Mouse (Mus musculus): ENCODE results near the gene Cacng3. TPM values are rescaled to one million over a fixed set of nuclear protein-coding genes. Genes with fewer than 3 reads are reported as not detected.

The Cacng3 gene
- polyA plus RNA-seq, 1 experiment from 2014 or later, result 0.21 TPM

GRCm38 (mm10) chr7:122657423-122658126 is 12.7 kb upstream of the Cacng3 start:
- no peaks in the 10 kb centered on the region for H3K36me3 ChIP-seq
- no peaks in the 10 kb centered on the region for H3K9me3 ChIP-seq
- H3K9ac ChIP-seq, result no peak overlapping the region
- H3K4me1 ChIP-seq, result no peaks in the 10 kb centered on the region
- no peak overlapping the region for H3K4me3 ChIP-seq (replicated peaks)
- H3K27ac ChIP-seq, result no peak overlapping the region
- 0 out of 2 replicates have a peak, but pooled peaks have one; percentile 22 for ATAC-seq (ENCODE audit: insufficient read depth, low FRiP score, low read depth)
- 63% methylated on average over 5 of the region's 5 CpGs for WGBS
- H3K4me2 ChIP-seq, result no peak overlapping the region
- no peaks in the 10 kb centered on the region for H3K27me3 ChIP-seq (replicated peaks)

DNA sequence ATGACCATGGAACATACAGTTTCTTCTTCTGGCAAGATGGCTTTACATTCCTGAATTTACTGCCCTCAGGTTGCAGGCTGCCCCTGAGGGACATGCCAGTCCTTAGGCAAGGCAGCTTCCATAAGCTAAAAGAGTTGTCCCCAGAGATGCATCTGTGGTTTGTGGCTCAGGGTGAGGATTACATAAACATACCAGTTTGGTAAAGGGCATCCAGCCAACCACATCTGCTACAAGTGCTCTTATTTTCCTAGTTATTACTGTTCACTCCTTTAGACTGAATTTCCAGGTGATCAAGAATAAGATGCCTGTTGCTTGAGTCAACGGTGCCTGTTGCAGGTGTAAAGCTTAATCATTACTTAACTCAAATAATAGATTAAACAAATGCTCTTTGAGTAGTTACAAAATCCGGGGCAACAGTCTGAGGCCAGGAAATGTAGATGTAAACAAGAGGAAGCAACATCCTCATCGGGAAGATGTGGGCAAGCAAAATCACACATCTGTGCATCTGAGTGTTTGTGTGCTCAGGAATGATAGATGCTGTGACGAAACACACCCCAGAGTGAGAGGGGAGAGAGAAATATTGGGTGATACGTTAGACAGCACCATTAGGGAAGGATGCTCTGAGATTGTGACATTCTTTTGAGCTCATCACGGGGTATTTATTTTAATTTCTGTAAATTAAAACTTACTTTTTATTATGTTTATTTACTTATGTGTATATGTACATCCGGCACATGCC is 4.8 kb upstream of the Cacng3 start:
- Histone ChIP-seq H3K4me2 (no peak overlapping the region), H3K9me3 (no peaks in the 10 kb centered on the region), H3K9ac (no peak overlapping the region), H3K4me3 (replicated peaks) (no peak overlapping the region), H3K27ac (no peak overlapping the region), H3K27me3 (replicated peaks) (0 out of 2 replicates have a peak, but pooled peaks cover 3% of the 10 kb centered on the region), H3K36me3 (no peaks in the 10 kb centered on the region), H3K4me1 (no peaks in the 10 kb centered on the region)
- no peak for ATAC-seq (ENCODE audit: insufficient read depth, low FRiP score, low read depth)
- WGBS, result 46% methylated on average over 7 of the region's 7 CpGs

GRCm38 (mm10) chr7:122667903-122668302 is 2.4 kb upstream of the Cacng3 start:
- H3K27me3 ChIP-seq (replicated peaks), result peaks cover 9% of the 10 kb centered on the region; the same call in 1 of the 2 replicates
- 22% methylated on average over 5 of the region's 5 CpGs for WGBS

DNA sequence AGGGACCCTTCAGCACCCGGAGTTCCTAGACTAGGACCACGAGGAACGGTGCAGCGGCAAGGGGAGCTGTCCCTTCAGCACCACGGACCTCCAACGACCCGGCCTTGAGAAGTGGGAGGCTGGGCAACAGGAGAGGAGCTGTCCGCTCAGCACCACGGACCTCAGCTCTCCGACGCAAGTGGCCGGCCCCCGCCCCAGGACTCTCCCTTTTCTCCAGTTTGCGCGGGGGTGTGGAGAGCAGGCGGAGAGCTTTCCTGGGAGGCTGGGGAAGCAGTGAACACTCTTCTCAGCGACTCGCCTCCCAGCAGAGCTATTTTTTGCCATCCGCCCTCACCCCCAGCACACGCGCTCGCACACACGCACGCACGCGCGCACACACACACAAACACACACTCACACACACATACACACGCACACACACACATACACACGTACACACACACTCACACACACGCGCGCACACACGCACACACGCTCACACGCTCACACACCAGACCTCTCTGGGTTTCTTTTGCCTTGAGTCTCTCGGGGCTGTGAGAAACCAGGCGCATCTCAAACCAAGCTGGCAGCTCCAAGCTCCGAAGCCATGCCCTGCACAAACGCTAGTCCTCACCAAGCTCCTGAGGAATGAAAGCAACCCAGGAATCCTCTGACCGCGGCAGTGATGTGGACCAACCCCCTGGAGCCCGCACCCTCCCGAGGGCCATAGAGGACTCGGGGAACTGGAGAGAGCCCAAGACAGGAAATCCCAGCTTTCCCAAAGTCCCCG is 765 bp downstream of the Cacng3 start:
- no peaks in the 10 kb centered on the region for H3K36me3 ChIP-seq
- no peaks in the 10 kb centered on the region for H3K9me3 ChIP-seq
- no peaks in the 10 kb centered on the region for H3K4me1 ChIP-seq
- H3K27ac ChIP-seq, result no peak overlapping the region
- H3K9ac ChIP-seq, result no peak overlapping the region
- peaks cover 9% of the 10 kb centered on the region; the same call in 1 of the 2 replicates for H3K27me3 ChIP-seq (replicated peaks)
- WGBS, result 7% methylated on average over 45 of the region's 45 CpGs
- ATAC-seq (ENCODE audit: insufficient read depth, low FRiP score, low read depth), result peak; percentile 88
- H3K4me2 ChIP-seq, result 0 out of 2 replicates have a peak overlapping the region, but pooled peaks have one; percentile 22
- H3K4me3 ChIP-seq (replicated peaks), result no peak overlapping the region

More at GRCm38 (mm10) chr7:122667903-122668302, 2.4 kb upstream of the Cacng3 start:
- H3K4me3 ChIP-seq (replicated peaks), result no peak overlapping the region
- no peaks in the 10 kb centered on the region for H3K4me1 ChIP-seq
- H3K4me2 ChIP-seq, result no peak overlapping the region
- no peak overlapping the region for H3K9ac ChIP-seq
- ATAC-seq (ENCODE audit: insufficient read depth, low FRiP score, low read depth), result no peak
- no peak overlapping the region for H3K27ac ChIP-seq
- no peaks in the 10 kb centered on the region for H3K36me3 ChIP-seq
- H3K9me3 ChIP-seq, result no peaks in the 10 kb centered on the region

- no peak overlapping the region for H3K4me2 ChIP-seq
- no peaks in the 10 kb centered on the region for H3K9me3 ChIP-seq
- ATAC-seq (ENCODE audit: insufficient read depth, low FRiP score, low read depth), result no peak
- no peak overlapping the region for H3K4me3 ChIP-seq (replicated peaks)
- no peaks in the 10 kb centered on the region for H3K36me3 ChIP-seq
- no peaks in the 10 kb centered on the region for H3K4me1 ChIP-seq
- peaks cover 9% of the 10 kb centered on the region; the same call in 1 of the 2 replicates for H3K27me3 ChIP-seq (replicated peaks)
- H3K27ac ChIP-seq, result no peak overlapping the region
- WGBS, result 43% methylated on average over 5 of the region's 5 CpGs
- no peak overlapping the region for H3K9ac ChIP-seq
Measured at GRCm38 (mm10) chr7:122672981-122673380, 2.7 kb downstream of the Cacng3 start.

DNA sequence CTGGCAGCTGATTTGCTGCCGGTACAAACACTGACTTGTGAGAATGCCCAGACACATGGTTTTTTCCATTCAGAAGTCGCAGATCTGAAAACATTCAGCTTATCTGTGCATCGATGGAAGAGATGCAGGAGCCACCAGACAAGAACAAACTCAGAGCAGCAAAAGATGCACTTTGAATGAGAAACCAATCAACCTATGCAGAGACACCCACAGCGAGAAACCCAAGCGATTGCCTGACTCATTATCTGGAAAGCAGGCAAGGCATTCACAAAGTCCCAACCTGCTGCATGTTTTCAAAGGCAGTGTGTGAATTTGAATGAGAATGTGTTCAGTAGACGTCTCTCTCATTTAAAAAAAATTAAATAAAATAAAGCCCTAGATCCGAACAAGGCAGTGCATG is 4.9 kb downstream of the Cacng3 start:
- H3K27me3 ChIP-seq (replicated peaks), result peaks cover 8% of the 10 kb centered on the region; the same call in 1 of the 2 replicates
- H3K36me3 ChIP-seq, result no peaks in the 10 kb centered on the region
- H3K4me3 ChIP-seq (replicated peaks), result no peak overlapping the region
- H3K9me3 ChIP-seq, result no peaks in the 10 kb centered on the region
- H3K4me1 ChIP-seq, result no peaks in the 10 kb centered on the region
- H3K4me2 ChIP-seq, result no peak overlapping the region
- H3K27ac ChIP-seq, result no peak overlapping the region
- no peak for ATAC-seq (ENCODE audit: insufficient read depth, low FRiP score, low read depth)
- WGBS, result 81% methylated on average over 7 of the region's 7 CpGs
- no peak overlapping the region for H3K9ac ChIP-seq

GRCm38 (mm10) chr7:122701751-122702150 is 31.5 kb downstream of the Cacng3 start:
- WGBS, result 61% methylated on average over 5 of the region's 5 CpGs
- no peak overlapping the region for H3K9ac ChIP-seq
- H3K36me3 ChIP-seq, result no peaks in the 10 kb centered on the region
- H3K4me1 ChIP-seq, result no peaks in the 10 kb centered on the region
- H3K4me2 ChIP-seq, result no peak overlapping the region
- no peak for ATAC-seq (ENCODE audit: insufficient read depth, low FRiP score, low read depth)
- H3K27ac ChIP-seq, result no peak overlapping the region
- no peaks in the 10 kb centered on the region for H3K27me3 ChIP-seq (replicated peaks)
- no peaks in the 10 kb centered on the region for H3K9me3 ChIP-seq
- no peak overlapping the region for H3K4me3 ChIP-seq (replicated peaks)

DNA sequence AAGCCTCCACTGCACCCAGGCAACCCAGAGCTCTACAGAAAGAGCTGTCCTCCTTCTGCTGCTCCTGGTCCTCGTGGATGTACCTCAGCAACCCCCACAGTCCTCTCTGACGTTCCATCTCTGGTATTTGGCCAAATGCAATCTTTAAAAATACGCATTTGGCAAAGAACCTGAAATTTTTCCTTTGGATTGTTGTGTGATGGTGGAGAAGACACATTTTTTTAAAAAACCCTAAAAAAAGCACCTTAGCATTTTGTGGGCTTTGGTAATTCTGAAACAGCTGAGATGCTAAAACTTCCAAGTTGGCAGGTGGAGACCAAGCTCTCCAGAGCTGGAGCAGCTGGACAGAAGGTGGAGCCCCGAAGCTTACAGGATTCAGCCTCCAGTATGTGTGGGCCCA is 32.2 kb downstream of the Cacng3 start:
- H3K27ac ChIP-seq, result no peak overlapping the region
- no peak for ATAC-seq (ENCODE audit: insufficient read depth, low FRiP score, low read depth)
- H3K36me3 ChIP-seq, result no peaks in the 10 kb centered on the region
- no peak overlapping the region for H3K9ac ChIP-seq
- H3K4me3 ChIP-seq (replicated peaks), result no peak overlapping the region
- WGBS, result 67% methylated on average over 4 of the region's 4 CpGs
- no peaks in the 10 kb centered on the region for H3K27me3 ChIP-seq (replicated peaks)
- no peaks in the 10 kb centered on the region for H3K4me1 ChIP-seq
- H3K9me3 ChIP-seq, result no peaks in the 10 kb centered on the region
- H3K4me2 ChIP-seq, result no peak overlapping the region

- Histone ChIP-seq H3K27me3 (replicated peaks) (no peaks in the 10 kb centered on the region), H3K4me1 (no peaks in the 10 kb centered on the region), H3K4me3 (replicated peaks) (no peak overlapping the region), H3K9ac (no peak overlapping the region), H3K4me2 (no peak overlapping the region), H3K36me3 (no peaks in the 10 kb centered on the region), H3K27ac (no peak overlapping the region), H3K9me3 (no peaks in the 10 kb centered on the region)
- 59% methylated on average over 5 of the region's 5 CpGs for WGBS
- no peak for ATAC-seq (ENCODE audit: insufficient read depth, low FRiP score, low read depth)
Measured at GRCm38 (mm10) chr7:122706736-122707135, 36.4 kb downstream of the Cacng3 start.

GRCm38 (mm10) chr7:122716299-122716698 is 46.0 kb downstream of the Cacng3 start:
- WGBS, result 49% methylated on average over 3 of the region's 3 CpGs
- ATAC-seq (ENCODE audit: insufficient read depth, low FRiP score, low read depth), result no peak
- no peak overlapping the region for H3K27ac ChIP-seq

GRCm38 (mm10) chr7:122718540-122718939 is 48.2 kb downstream of the Cacng3 start:
- 95% methylated on average over 4 of the region's 4 CpGs for WGBS
- Histone ChIP-seq H3K9ac (no peak overlapping the region), H3K27ac (no peak overlapping the region), H3K4me3 (replicated peaks) (no peak overlapping the region), H3K9me3 (no peaks in the 10 kb centered on the region), H3K36me3 (no peaks in the 10 kb centered on the region), H3K4me1 (no peaks in the 10 kb centered on the region), H3K27me3 (replicated peaks) (no peaks in the 10 kb centered on the region), H3K4me2 (no peak overlapping the region)
- no peak for ATAC-seq (ENCODE audit: insufficient read depth, low FRiP score, low read depth)

More at GRCm38 (mm10) chr7:122716299-122716698, 46.0 kb downstream of the Cacng3 start:
- no peaks in the 10 kb centered on the region for H3K36me3 ChIP-seq
- H3K9me3 ChIP-seq, result no peaks in the 10 kb centered on the region
- H3K27me3 ChIP-seq (replicated peaks), result no peaks in the 10 kb centered on the region
- H3K4me3 ChIP-seq (replicated peaks), result no peak overlapping the region
- no peaks in the 10 kb centered on the region for H3K4me1 ChIP-seq
- no peak overlapping the region for H3K4me2 ChIP-seq
- H3K9ac ChIP-seq, result no peak overlapping the region

Measured in stomach, embryonic 15.5 days (tissue).